Mouse (Mus musculus): Measurements from ENCODE around the gene Prss50.

Gene Prss50

GRCm38 (mm10) chr9:110907201-110907837, 49.6 kb downstream of the Prss50 start:
- DNase-seq (ENCODE audit: low spot score): no peak

GRCm38 (mm10) chr9:110907838-110908630, 50.3 kb downstream of the Prss50 start:
- DNase-seq (ENCODE audit: low spot score): no peak

GRCm38 (mm10) chr9:110908631-110909016, 50.9 kb downstream of the Prss50 start:
- DNase-seq (ENCODE audit: low spot score): no peak

GRCm38 (mm10) chr9:110909371-110909967, 51.7 kb downstream of the Prss50 start:
- no peak for DNase-seq (ENCODE audit: low spot score)
